Mouse (Mus musculus) WW6 (cell line): Measurements from ENCODE around the gene Ano1.

ENCODE experiments used
- DNase-seq: peaks from one replicate; pipeline ENCODE4 v3.0.0-alpha.2; 2013; ENCODE audit warnings: low read depth, low spot score

Gene Ano1

GRCm38 (mm10) chr7:144751833-144752232 lies at the start of gene Ano1:
Ano1 (minus strand) TSS chr7:144751974.
- DNase-seq: no peak

GRCm38 (mm10) chr7:144798471-144798870 lies 46.7 kb upstream of the Ano1 start:
- DNase-seq: no peak

GRCm38 (mm10) chr7:144796986-144797735 lies 45.4 kb upstream of the Ano1 start:
- no peak for DNase-seq

- no peak for DNase-seq
Observed at GRCm38 (mm10) chr7:144795976-144796474, 44.3 kb upstream of the Ano1 start.

- no peak for DNase-seq
Observed at GRCm38 (mm10) chr7:144793296-144793695, 41.5 kb upstream of the Ano1 start.

GRCm38 (mm10) chr7:144791426-144791825 lies 39.7 kb upstream of the Ano1 start:
- no peak for DNase-seq

GRCm38 (mm10) chr7:144789601-144790556 lies 38.1 kb upstream of the Ano1 start:
- DNase-seq: peak; percentile 36

GRCm38 (mm10) chr7:144788631-144789030 lies 36.9 kb upstream of the Ano1 start:
- DNase-seq: no peak

GRCm38 (mm10) chr7:144787501-144787900 lies 35.7 kb upstream of the Ano1 start:
- no peak for DNase-seq

- DNase-seq: no peak
Observed at GRCm38 (mm10) chr7:144786571-144786970, 34.8 kb upstream of the Ano1 start.

GRCm38 (mm10) chr7:144784176-144784575 lies 32.4 kb upstream of the Ano1 start:
- DNase-seq: no peak

- DNase-seq: no peak
Observed at GRCm38 (mm10) chr7:144782402-144782801, 30.6 kb upstream of the Ano1 start.

GRCm38 (mm10) chr7:144781337-144781736 lies 29.6 kb upstream of the Ano1 start:
- peak; percentile 43 for DNase-seq

- DNase-seq: no peak
Observed at GRCm38 (mm10) chr7:144780190-144780589, 28.4 kb upstream of the Ano1 start.

- no peak for DNase-seq
Observed at GRCm38 (mm10) chr7:144779691-144780090, 27.9 kb upstream of the Ano1 start.

GRCm38 (mm10) chr7:144777805-144778204 lies 26.0 kb upstream of the Ano1 start:
- no peak for DNase-seq

- DNase-seq: peak; percentile 53
Observed at GRCm38 (mm10) chr7:144775804-144776447, 24.2 kb upstream of the Ano1 start.

- DNase-seq: no peak
Observed at GRCm38 (mm10) chr7:144775214-144775613, 23.4 kb upstream of the Ano1 start.

GRCm38 (mm10) chr7:144774283-144774682 lies 22.5 kb upstream of the Ano1 start:
- DNase-seq: no peak

- DNase-seq: no peak
Observed at GRCm38 (mm10) chr7:144770116-144770515, 18.3 kb upstream of the Ano1 start.

- DNase-seq: no peak
Observed at GRCm38 (mm10) chr7:144769434-144770080, 17.8 kb upstream of the Ano1 start.
